Mouse (Mus musculus) thymus, adult 2 months (tissue): ENCODE data around the gene Tbx6.

Source experiments
- CTCF ChIP-seq: fragments of 200-500 bp; IDR thresholded peaks from 2 replicates; pipeline ENCODE4 v1.5.1; 2012; ENCODE audit warnings: mild to moderate bottlenecking, control low read depth, low read length, moderate library complexity, borderline replicate concordance; ENCODE audit not compliant: control insufficient read depth, poor library complexity, insufficient read depth; ENCODE audit errors: extremely low read depth
- POLR2A ChIP-seq: fragments of 200-500 bp; IDR thresholded peaks from 2 replicates; pipeline ENCODE4 v1.6.1; 2012; ENCODE audit warnings: mild to moderate bottlenecking, low read length, control low read depth, moderate library complexity; ENCODE audit not compliant: control insufficient read depth, poor library complexity, insufficient read depth; ENCODE audit errors: extremely low read depth

- TF ChIP-seq CTCF, result no peak
- TF ChIP-seq POLR2A, result no peak
These were observed 20.3 kb upstream of the Tbx6 start for GRCm38 (mm10) chr7:126760956-126761355.
